Mouse (Mus musculus) bone marrow, adult 2 months (tissue): ENCODE results near the gene Grm8. TPM values are rescaled to one million over a fixed set of nuclear protein-coding genes. Genes with fewer than 3 reads are reported as not detected.

Source experiments
- H3K27ac ChIP-seq: fragments of 200-500 bp; 2 replicates; pipeline ENCODE4 v1.5.1; 2012; ENCODE audit warnings: low read depth, mild to moderate bottlenecking, control low read depth, inconsistent platforms, low read length; ENCODE audit not compliant: control insufficient read depth, poor library complexity, insufficient read depth
- H3K4me1 ChIP-seq: fragments of 200-500 bp; 2 replicates; pipeline ENCODE4 v1.6.1; 2011; ENCODE audit warnings: low read length; ENCODE audit not compliant: control insufficient read depth, insufficient read depth
- H3K4me3 ChIP-seq: fragments of 200-500 bp; replicated peaks from 2 replicates; pipeline ENCODE3; 2011; ENCODE audit warnings: mild to moderate bottlenecking, low read depth, low read length, control low read depth; ENCODE audit not compliant: control insufficient read depth
- CTCF ChIP-seq: fragments of 200-500 bp; IDR thresholded peaks from 2 replicates; pipeline ENCODE4 v1.5.1; 2011; ENCODE audit warnings: low read length, control low read depth; ENCODE audit not compliant: control insufficient read depth, insufficient read depth
- POLR2A ChIP-seq: fragments of 200-500 bp; IDR thresholded peaks from 2 replicates; pipeline ENCODE4 v1.6.1; 2011; ENCODE audit warnings: low read depth, mild to moderate bottlenecking, control low read depth, low read length, borderline replicate concordance; ENCODE audit not compliant: control insufficient read depth
- WGBS: fragments of 180-500 bp; shearing (Covaris S2); methylation state at CpG from one replicate; pipeline ENCODE4 v1.1.7; 2018; 5-methylcytosine and 5-hydroxymethylcytosine counted together
- polyA plus RNA-seq: library from polyadenylated mRNA; stranded (reverse); fragments of >200 nt; gene quantifications from 2 replicates; pipeline ENCODE4 v1.2.4, GENCODE M21; 2011; ENCODE audit warnings: low replicate concordance; ENCODE audit not compliant: missing spikeins, insufficient read depth, insufficient read length

Grm8 gene
- polyA plus RNA-seq, 1 experiment: 0.80 TPM

- H3K4me3 ChIP-seq: no peak overlapping the region
- H3K4me1 ChIP-seq: no peaks in the 10 kb centered on the region
- TF ChIP-seq CTCF: no peak
- no peak for TF ChIP-seq POLR2A
- H3K27ac ChIP-seq: no peak overlapping the region
- WGBS: 76% methylated on average over 2 of the region's 2 CpGs
These were observed 829.6 kb downstream of the Grm8 start for GRCm38 (mm10) chr6:27305351-27305750.

GRCm38 (mm10) chr6:27264972-27265371 is 870.0 kb downstream of the Grm8 start:
- TF ChIP-seq POLR2A (no peak), CTCF (no peak)
- no peak overlapping the region for H3K4me3 ChIP-seq
- no peak overlapping the region for H3K27ac ChIP-seq
- no peaks in the 10 kb centered on the region for H3K4me1 ChIP-seq

- H3K27ac ChIP-seq: no peak overlapping the region
- no peaks in the 10 kb centered on the region for H3K4me1 ChIP-seq
- H3K4me3 ChIP-seq: no peak overlapping the region
- TF ChIP-seq POLR2A (no peak), CTCF (no peak)
These were observed 872.4 kb downstream of the Grm8 start for GRCm38 (mm10) chr6:27262611-27263010.

GRCm38 (mm10) chr6:27240416-27240815 is 894.6 kb downstream of the Grm8 start:
- no peak for TF ChIP-seq CTCF
- H3K4me3 ChIP-seq: no peak overlapping the region
- H3K27ac ChIP-seq: no peak overlapping the region
- no peaks in the 10 kb centered on the region for H3K4me1 ChIP-seq

- 51% methylated on average over 2 of the region's 2 CpGs for WGBS
- no peaks in the 10 kb centered on the region for H3K4me1 ChIP-seq
- no peak for TF ChIP-seq POLR2A
- no peak for TF ChIP-seq CTCF
- no peak overlapping the region for H3K4me3 ChIP-seq
- no peak overlapping the region for H3K27ac ChIP-seq
These were observed 895.0 kb downstream of the Grm8 start for GRCm38 (mm10) chr6:27239968-27240367.
